ENCODE assay signal across 31 mouse cellular contexts in genomic region chr19:57344678-57345077, GRCm38 (mm10).
"Had no signal": no experiment of that assay in that cellular context is flagged by ENCODE, and none has a peak within 500 bp of the region (broad histone marks: within the 10 kb centered on the region; RNA-seq: fewer than 3 reads in every experiment).

No protein-coding gene starts in this region.

- DNase-seq: left cerebral cortex, postnatal 4 days; liver; liver, embryonic 13.5 days; liver, postnatal 0 days; lung, adult 18-20 months; lung, adult 2 months; lung, embryonic 14.5 days; lung, postnatal 10 days; lung, postnatal 14 days; lung, postnatal 36 days; lung, postnatal 4 days; midbrain, embryonic 14.5 days had no signal

- H3K36me3 ChIP-seq: limb, embryonic 10.5 days; limb, embryonic 12.5 days; limb, embryonic 13.5 days; limb, embryonic 15.5 days; liver, embryonic 12.5 days; liver, embryonic 13.5 days; liver, embryonic 15.5 days; lung, embryonic 15.5 days; midbrain, embryonic 10.5 days; midbrain, embryonic 12.5 days; midbrain, embryonic 13.5 days; midbrain, embryonic 15.5 days had no signal

- ATAC-seq: liver, embryonic 12.5 days; lung, postnatal 0 days; midbrain, embryonic 13.5 days; midbrain, embryonic 15.5 days; midbrain, embryonic 16.5 days had no signal

- H3K4me1 ChIP-seq: limb, embryonic 10.5 days; limb, embryonic 12.5 days; limb, embryonic 13.5 days; limb, embryonic 15.5 days; liver, embryonic 12.5 days; liver, embryonic 15.5 days; lung, embryonic 15.5 days; midbrain, embryonic 10.5 days; midbrain, embryonic 12.5 days; midbrain, embryonic 13.5 days; midbrain, embryonic 15.5 days had no signal

- H3K4me2 ChIP-seq: limb, embryonic 12.5 days; limb, embryonic 13.5 days; limb, embryonic 15.5 days; liver, embryonic 11.5 days; liver, embryonic 12.5 days; liver, embryonic 13.5 days; liver, embryonic 15.5 days; lung, embryonic 14.5 days; lung, embryonic 15.5 days; midbrain, embryonic 11.5 days; midbrain, embryonic 12.5 days; midbrain, embryonic 13.5 days; midbrain, embryonic 15.5 days had no signal

- H3K27me3 ChIP-seq: limb, embryonic 12.5 days; limb, embryonic 13.5 days; limb, embryonic 15.5 days; liver, embryonic 12.5 days; liver, embryonic 13.5 days; liver, embryonic 15.5 days; lung, embryonic 15.5 days; midbrain, embryonic 12.5 days; midbrain, embryonic 13.5 days; midbrain, embryonic 15.5 days had no signal

- H3K9ac ChIP-seq: limb, embryonic 12.5 days; limb, embryonic 13.5 days; limb, embryonic 15.5 days; liver, embryonic 12.5 days; liver, embryonic 13.5 days; liver, embryonic 14.5 days; liver, embryonic 15.5 days; liver, postnatal 0 days; lung, embryonic 14.5 days; lung, embryonic 15.5 days; midbrain, embryonic 12.5 days; midbrain, embryonic 13.5 days; midbrain, embryonic 15.5 days had no signal

- H3K4me3 ChIP-seq: left cerebral cortex, adult 2 months; limb, embryonic 10.5 days; limb, embryonic 12.5 days; limb, embryonic 13.5 days; limb, embryonic 15.5 days; liver, embryonic 12.5 days; liver, embryonic 13.5 days; liver, embryonic 15.5 days; lung, embryonic 15.5 days; midbrain, embryonic 10.5 days; midbrain, embryonic 12.5 days; midbrain, embryonic 13.5 days; midbrain, embryonic 15.5 days; myocyte had no signal

- H3K9me3 ChIP-seq: limb, embryonic 15.5 days; lung, embryonic 15.5 days had no signal

- H3K27ac ChIP-seq: left cerebral cortex, adult 2 months; limb, embryonic 10.5 days; limb, embryonic 12.5 days; limb, embryonic 13.5 days; limb, embryonic 15.5 days; liver, embryonic 12.5 days; liver, embryonic 13.5 days; liver, embryonic 14.5 days; liver, embryonic 15.5 days; lung, embryonic 15.5 days; macrophage; midbrain, embryonic 10.5 days; midbrain, embryonic 12.5 days; midbrain, embryonic 13.5 days; midbrain, embryonic 15.5 days had no signal
